Mouse (Mus musculus) midbrain, embryonic 16.5 days (tissue): ENCODE data around the gene Sept1. TPM values are rescaled to one million over a fixed set of nuclear protein-coding genes. Genes with fewer than 3 reads are reported as not detected.
A peak's percentile ranks its signal among the peaks of the same experiment; 100 is the strongest.

Experiments used
- ATAC-seq: fragments of 200-750 bp; cut with Nextera tagmentation; 2 replicates; pipeline ENCODE4 v1.8.0; 2017; ENCODE audit warnings: moderate TSS enrichment
- H3K27ac ChIP-seq: fragments of 300-500 bp; sonication (generic); 2 replicates; pipeline ENCODE4 v1.5.1; 2014; ENCODE audit warnings: mild to moderate bottlenecking, low read length, mixed read lengths
- H3K27me3 ChIP-seq: fragments of 300-500 bp; sonication (generic); 2 replicates; pipeline ENCODE4 v1.6.1; 2014; ENCODE audit warnings: low read depth, low read length, mixed read lengths; ENCODE audit not compliant: control insufficient read depth, insufficient read depth
- H3K36me3 ChIP-seq: fragments of 300-500 bp; sonication (generic); 2 replicates; pipeline ENCODE4 v1.6.1; 2014; ENCODE audit warnings: mild to moderate bottlenecking, low read length, moderate library complexity, mixed read lengths; ENCODE audit not compliant: control insufficient read depth, insufficient read depth
- H3K4me1 ChIP-seq: fragments of 300-500 bp; sonication (generic); 2 replicates; pipeline ENCODE4 v1.6.1; 2014; ENCODE audit warnings: mild to moderate bottlenecking, low read length, mixed read lengths; ENCODE audit not compliant: control insufficient read depth, insufficient read depth
- H3K4me2 ChIP-seq: fragments of 300-500 bp; sonication (generic); 2 replicates; pipeline ENCODE4 v1.6.1; 2014; ENCODE audit warnings: mild to moderate bottlenecking, low read length, mixed read lengths
- H3K4me3 ChIP-seq: fragments of 300-500 bp; sonication (generic); 2 replicates; pipeline ENCODE4 v1.5.1; 2014; ENCODE audit warnings: low read depth, mild to moderate bottlenecking, low read length, moderate library complexity, mixed read lengths
- H3K9ac ChIP-seq: fragments of 300-500 bp; sonication (generic); 2 replicates; pipeline ENCODE4 v1.6.1; 2014; ENCODE audit warnings: low read depth, low read length, mixed read lengths
- H3K9me3 ChIP-seq: fragments of 300-500 bp; sonication (generic); replicated peaks from 2 replicates; pipeline ENCODE4 v1.6.1; 2014; ENCODE audit warnings: mild to moderate bottlenecking, low read length, mixed read lengths; ENCODE audit not compliant: control insufficient read depth, poor library complexity, severe bottlenecking
- WGBS: fragments of 180-500 bp; shearing (Covaris S2); extraction: QIAGEN DNeasy Blood & Tissue Kit; methylation state at CpG from one replicate; pipeline ENCODE4 v1.1.7; 2014; 5-methylcytosine and 5-hydroxymethylcytosine counted together
- polyA plus RNA-seq: library from polyadenylated mRNA; unstranded; fragments of >200 nt; fragmentation: Nextera tagmentation; extraction: Ambion mirVana; gene quantifications from 2 replicates; pipeline ENCODE4 v1.2.1, GENCODE M21; 2015

Sept1 gene
- 14.3 and 15.5 TPM in 2 replicates for polyA plus RNA-seq

GRCm38 (mm10) chr7:127232622-127233367 lies at the start of gene Sept1, which contains the start of gene Zfp553:
Gene Sept1, minus strand, starts transcription at chr7:127233130.
Gene Zfp553, plus strand, starts transcription at chr7:127233061.
- H3K4me2 ChIP-seq, result peak within 1 kb of the TSS; percentile 90
- peak within 1 kb of the TSS; percentile 99 for H3K27ac ChIP-seq
- H3K9me3 ChIP-seq, result no peaks in the 10 kb centered on the region
- peak within 1 kb of the TSS; percentile 99 for H3K9ac ChIP-seq
- H3K4me3 ChIP-seq, result peak within 1 kb of the TSS; percentile 96
- H3K36me3 ChIP-seq, result peaks cover 26% of the 10 kb centered on the region
- H3K4me1 ChIP-seq, result peaks cover 38% of the 10 kb centered on the region
- peak; percentile 93 for ATAC-seq
- under 1% methylated on average over 63 of the region's 64 CpGs for WGBS
- no peaks in the 10 kb centered on the region for H3K27me3 ChIP-seq

GRCm38 (mm10) chr7:127282190-127282589 lies 49.3 kb upstream of the Sept1 start:
- no peaks in the 10 kb centered on the region for H3K27me3 ChIP-seq
- no peak overlapping the region for H3K4me3 ChIP-seq
- H3K9ac ChIP-seq, result no peak overlapping the region
- no peaks in the 10 kb centered on the region for H3K4me1 ChIP-seq
- no peaks in the 10 kb centered on the region for H3K9me3 ChIP-seq
- ATAC-seq, result no peak
- 72% methylated on average over 2 of the region's 2 CpGs for WGBS
- H3K4me2 ChIP-seq, result no peak overlapping the region
- H3K27ac ChIP-seq, result no peak overlapping the region
- H3K36me3 ChIP-seq, result no peaks in the 10 kb centered on the region

DNA sequence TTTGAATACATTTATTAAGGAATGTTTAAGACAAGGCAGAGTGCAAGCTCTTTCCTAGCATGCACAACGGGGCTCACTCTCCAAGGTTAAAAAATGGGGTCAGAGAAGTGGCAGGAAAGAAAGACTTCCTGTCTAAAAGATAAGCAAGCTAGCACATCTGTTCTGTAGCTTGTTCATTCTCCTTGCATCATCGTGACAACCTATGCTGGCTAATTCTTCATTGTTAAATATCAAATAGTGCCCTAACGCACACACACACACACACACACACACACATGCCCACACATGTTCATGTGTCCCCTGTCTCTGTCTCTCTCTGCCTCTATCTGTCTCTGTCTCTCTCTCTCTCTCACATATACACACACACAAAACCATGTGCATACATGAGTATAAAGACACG lies 48.2 kb upstream of the Sept1 start:
- no peaks in the 10 kb centered on the region for H3K4me1 ChIP-seq
- no peaks in the 10 kb centered on the region for H3K9me3 ChIP-seq
- no peaks in the 10 kb centered on the region for H3K27me3 ChIP-seq
- no peak overlapping the region for H3K4me2 ChIP-seq
- ATAC-seq, result no peak
- H3K27ac ChIP-seq, result no peak overlapping the region
- 83% methylated on average over 4 of the region's 4 CpGs for WGBS
- no peaks in the 10 kb centered on the region for H3K36me3 ChIP-seq
- H3K4me3 ChIP-seq, result no peak overlapping the region
- no peak overlapping the region for H3K9ac ChIP-seq

DNA sequence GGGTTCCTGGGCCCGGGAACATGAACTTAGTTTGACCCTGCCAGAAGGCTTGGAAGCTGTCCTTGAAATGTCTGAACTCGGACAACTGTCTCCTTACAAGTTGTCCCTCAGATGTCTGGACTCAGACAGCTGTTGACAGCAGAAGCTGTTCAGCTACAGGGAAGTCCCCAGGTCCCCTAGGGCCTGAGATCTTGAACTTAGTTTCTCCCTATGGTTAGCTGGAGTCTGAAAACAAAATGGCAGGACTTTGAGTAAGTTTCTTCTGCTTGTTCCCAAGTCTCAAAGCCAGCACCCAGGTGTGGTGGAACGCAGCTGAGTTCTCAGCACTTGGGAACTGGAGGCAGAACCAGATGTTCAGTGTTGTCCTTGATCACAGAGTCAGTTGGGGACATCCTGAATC lies 47.2 kb upstream of the Sept1 start:
- Histone ChIP-seq H3K4me2 (no peak overlapping the region), H3K27ac (no peak overlapping the region), H3K4me3 (no peak overlapping the region), H3K9me3 (no peaks in the 10 kb centered on the region), H3K36me3 (no peaks in the 10 kb centered on the region), H3K4me1 (no peaks in the 10 kb centered on the region), H3K27me3 (no peaks in the 10 kb centered on the region), H3K9ac (no peak overlapping the region)
- WGBS, result 84% methylated on average over 3 of the region's 3 CpGs
- no peak for ATAC-seq

GRCm38 (mm10) chr7:127278311-127278710 lies 45.4 kb upstream of the Sept1 start:
- H3K36me3 ChIP-seq, result no peaks in the 10 kb centered on the region
- H3K4me3 ChIP-seq, result no peak overlapping the region
- H3K9me3 ChIP-seq, result no peaks in the 10 kb centered on the region
- 20% methylated on average over 8 of the region's 8 CpGs for WGBS
- H3K4me1 ChIP-seq, result peaks cover 3% of the 10 kb centered on the region; the same call in 1 of the 2 replicates
- no peaks in the 10 kb centered on the region for H3K27me3 ChIP-seq
- no peak overlapping the region for H3K9ac ChIP-seq
- H3K27ac ChIP-seq, result no peak overlapping the region
- no peak overlapping the region for H3K4me2 ChIP-seq
- no peak for ATAC-seq

DNA sequence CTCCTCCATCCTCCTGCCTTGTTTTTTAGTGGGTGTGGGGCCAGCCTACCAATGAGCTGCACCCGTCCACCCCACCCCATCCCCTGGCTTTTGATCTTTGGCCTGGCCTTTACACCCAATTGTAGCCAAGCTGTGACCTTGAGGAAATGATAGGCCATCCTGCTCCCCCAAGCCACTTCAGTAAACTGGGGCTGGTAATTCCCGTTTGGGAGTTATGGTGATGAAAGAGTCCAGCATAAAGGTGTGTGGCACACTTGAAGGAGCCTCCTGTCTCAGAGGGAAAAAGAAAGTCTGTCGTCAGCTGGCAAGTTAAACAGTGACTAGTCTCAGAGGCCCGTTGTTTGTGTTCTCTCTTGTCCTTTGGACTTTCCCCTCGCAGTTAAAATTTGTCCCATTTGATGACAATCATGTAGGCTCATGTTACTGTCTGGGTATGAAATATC lies 43.6 kb upstream of the Sept1 start:
- H3K4me1 ChIP-seq, result peaks cover 16% of the 10 kb centered on the region
- 80% methylated on average over 5 of the region's 5 CpGs for WGBS
- H3K4me2 ChIP-seq, result no peak overlapping the region
- H3K27ac ChIP-seq, result no peak overlapping the region
- H3K27me3 ChIP-seq, result no peaks in the 10 kb centered on the region
- no peaks in the 10 kb centered on the region for H3K36me3 ChIP-seq
- no peak for ATAC-seq
- H3K9ac ChIP-seq, result no peak overlapping the region
- H3K9me3 ChIP-seq, result no peaks in the 10 kb centered on the region
- no peak overlapping the region for H3K4me3 ChIP-seq

GRCm38 (mm10) chr7:127273925-127274789 lies 41.2 kb upstream of the Sept1 start, which contains the start of gene Sephs2:
Gene Sephs2, minus strand, starts transcription at chr7:127274055.
- ATAC-seq, result peak; percentile 94
- peak within 1 kb of the TSS; percentile 86 for H3K9ac ChIP-seq
- peak within 1 kb of the TSS; percentile 89 for H3K27ac ChIP-seq
- H3K4me1 ChIP-seq, result peaks cover 18% of the 10 kb centered on the region
- H3K27me3 ChIP-seq, result no peaks in the 10 kb centered on the region
- H3K4me3 ChIP-seq, result peak within 1 kb of the TSS; percentile 73
- peaks cover under 1% of the 10 kb centered on the region for H3K36me3 ChIP-seq
- no peaks in the 10 kb centered on the region for H3K9me3 ChIP-seq
- H3K4me2 ChIP-seq, result peak within 1 kb of the TSS; percentile 95
- 3% methylated on average over 39 of the region's 39 CpGs for WGBS

GRCm38 (mm10) chr7:127273118-127273923 lies 40.4 kb upstream of the Sept1 start:
- ATAC-seq, result peak; percentile 73
- WGBS, result 13% methylated on average over 50 of the region's 50 CpGs

More at GRCm38 (mm10) chr7:127273118-127273923, 40.4 kb upstream of the Sept1 start:
- H3K36me3 ChIP-seq, result peaks cover 7% of the 10 kb centered on the region
- peak overlapping the region; percentile 95 for H3K4me2 ChIP-seq
- peak overlapping the region; percentile 73 for H3K4me3 ChIP-seq
- peak overlapping the region; percentile 86 for H3K9ac ChIP-seq
- H3K9me3 ChIP-seq, result peaks cover 2% of the 10 kb centered on the region; the same call in 1 of the 2 replicates
- peak overlapping the region; percentile 89 for H3K27ac ChIP-seq
- H3K27me3 ChIP-seq, result no peaks in the 10 kb centered on the region
- peaks cover 18% of the 10 kb centered on the region for H3K4me1 ChIP-seq
